Mouse (Mus musculus): ENCODE results near the gene Cdyl. TPM values are rescaled to one million over a fixed set of nuclear protein-coding genes. Genes with fewer than 3 reads are reported as not detected.

Cdyl gene
- total RNA-seq, 2 experiments from 2014 or later, result 7.1 to 15.9 TPM

DNA sequence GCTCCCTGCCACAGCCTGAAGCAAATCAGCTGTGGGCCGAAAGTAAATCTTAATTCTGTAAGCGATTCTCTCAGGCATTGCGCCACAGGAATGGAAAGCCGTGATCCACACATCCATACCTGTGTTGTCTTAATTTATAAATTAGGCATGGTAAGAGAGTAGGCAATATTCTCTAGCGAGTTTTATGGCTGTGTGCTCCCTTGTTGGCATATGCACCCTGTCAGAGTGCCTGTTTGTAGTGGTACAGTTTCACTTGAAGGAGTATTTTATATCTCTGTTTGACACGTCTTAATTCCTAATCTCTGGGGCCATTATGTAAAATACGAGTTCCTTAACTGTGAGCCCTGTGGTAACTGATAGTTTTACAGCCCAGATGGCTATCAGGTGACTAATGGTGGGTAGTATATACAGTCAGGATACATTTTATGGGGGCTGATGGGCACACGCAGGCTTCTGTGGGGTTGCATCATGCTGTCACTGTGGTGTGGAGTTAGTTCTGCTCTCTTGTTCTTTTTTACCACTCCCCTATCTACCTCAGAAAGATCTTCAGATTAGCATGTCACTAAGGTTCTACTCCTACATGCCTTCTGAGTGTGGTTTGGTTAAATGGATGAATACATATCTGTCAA lies 96.1 kb downstream of the Cdyl start:
- ATAC-seq (replicated peaks; ENCODE audit: poor library complexity, severe bottlenecking), result peak; percentile 87

DNA sequence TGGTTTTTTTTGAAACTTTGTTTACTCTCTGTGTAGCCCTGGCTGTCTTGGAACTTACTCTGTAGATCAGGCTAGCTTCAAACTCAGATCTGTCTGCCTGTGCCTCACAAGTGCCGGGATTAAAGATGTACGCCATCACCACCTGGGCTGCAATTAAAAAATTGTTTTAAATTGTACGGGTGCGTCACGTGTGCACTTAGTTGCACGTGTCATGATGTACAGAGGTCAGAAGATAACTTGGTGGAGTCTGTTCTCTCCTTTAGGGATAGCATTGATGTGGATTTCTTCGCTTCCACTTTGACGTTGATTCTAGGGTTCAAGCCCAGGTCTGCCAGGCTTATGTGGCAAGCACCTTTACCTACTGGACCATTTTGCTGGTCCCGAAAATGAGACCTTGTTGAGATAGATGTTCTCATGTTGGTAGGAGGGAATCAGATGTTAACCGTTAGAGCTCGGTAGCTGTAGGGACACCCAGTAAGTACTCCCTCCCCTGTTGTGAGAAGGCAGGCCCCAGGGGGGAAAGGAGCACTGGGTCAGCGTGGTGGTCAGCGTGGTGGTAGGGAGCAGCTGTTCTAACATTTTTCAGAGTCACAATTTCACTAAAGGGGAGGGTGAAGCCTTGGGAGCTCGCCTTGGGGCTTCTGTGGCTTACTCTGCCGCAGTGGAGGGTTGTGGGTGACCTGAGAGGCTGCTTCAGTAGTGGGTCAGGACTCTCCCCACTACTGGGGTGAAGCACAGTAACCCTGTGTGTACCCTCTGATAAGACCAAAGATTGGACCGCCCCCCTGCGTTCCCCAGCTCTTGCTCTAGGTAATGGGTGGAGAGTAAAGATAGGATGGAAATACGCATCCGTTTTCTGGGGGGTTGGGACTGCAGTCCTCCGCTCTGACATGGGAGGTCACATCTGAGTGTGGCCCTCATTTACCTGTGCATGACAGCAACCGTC lies 97.0 kb downstream of the Cdyl start:
- ATAC-seq (replicated peaks; ENCODE audit: poor library complexity, severe bottlenecking), result no peak

DNA sequence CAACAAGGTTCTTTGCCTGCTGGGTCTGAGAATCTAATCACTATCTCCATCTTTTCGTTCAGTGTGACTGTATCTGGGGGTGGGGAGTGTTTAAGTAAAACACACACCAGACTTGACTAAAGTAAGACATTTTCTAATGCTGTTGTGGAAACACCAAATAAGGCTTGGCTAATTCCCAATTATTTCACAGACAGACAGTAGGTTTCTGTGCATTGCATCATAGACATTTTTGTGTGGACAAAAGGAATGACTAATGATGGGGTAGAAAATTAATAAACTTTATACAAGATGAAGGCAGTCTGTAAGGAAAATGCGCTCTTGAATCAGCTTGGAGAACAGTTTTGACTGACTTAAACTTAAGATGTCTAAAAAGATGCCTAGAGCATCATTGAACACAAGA lies 100.7 kb downstream of the Cdyl start:
- no peak for ATAC-seq (replicated peaks; ENCODE audit: poor library complexity, severe bottlenecking)

DNA sequence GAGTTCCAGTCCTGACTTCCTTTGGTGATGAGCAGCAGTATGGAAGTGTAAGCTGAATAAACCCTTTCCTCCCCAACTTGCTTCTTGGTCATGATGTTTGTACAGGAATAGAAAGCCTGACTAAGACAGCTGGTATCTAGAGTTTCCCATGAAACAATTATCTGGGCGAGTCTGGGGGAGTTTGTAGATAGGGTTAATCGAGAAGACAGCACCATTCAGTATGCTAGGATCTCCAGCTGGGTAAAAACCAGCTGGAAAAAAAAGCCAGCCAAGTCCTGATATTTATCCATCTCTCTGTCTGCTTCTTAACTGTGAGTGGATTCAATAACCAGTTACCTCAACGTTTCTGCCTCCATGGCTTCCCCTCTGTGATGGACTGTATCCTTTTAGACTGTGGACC lies 104.9 kb downstream of the Cdyl start:
- ATAC-seq (replicated peaks; ENCODE audit: poor library complexity, severe bottlenecking), result no peak

DNA sequence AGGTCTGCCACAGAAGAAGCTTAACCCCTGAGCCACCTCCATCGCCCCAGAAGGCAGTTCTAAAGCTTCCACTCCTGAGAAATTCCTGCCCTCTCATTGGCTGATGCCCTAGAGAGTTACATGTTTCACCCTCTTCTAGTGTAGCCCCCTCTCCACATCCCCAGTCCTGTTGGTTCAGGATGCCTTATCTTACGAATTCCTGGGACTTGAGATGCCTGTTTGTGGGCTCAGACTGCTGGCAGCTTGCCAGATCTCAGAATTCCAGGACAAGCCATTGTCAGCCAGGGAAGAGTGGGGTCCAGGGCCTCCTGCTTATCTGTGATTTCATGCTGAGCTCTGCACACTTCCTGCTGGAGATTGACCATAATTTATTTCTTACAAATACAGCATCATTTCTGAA lies 106.2 kb downstream of the Cdyl start:
- ATAC-seq (replicated peaks; ENCODE audit: poor library complexity, severe bottlenecking), result no peak

DNA sequence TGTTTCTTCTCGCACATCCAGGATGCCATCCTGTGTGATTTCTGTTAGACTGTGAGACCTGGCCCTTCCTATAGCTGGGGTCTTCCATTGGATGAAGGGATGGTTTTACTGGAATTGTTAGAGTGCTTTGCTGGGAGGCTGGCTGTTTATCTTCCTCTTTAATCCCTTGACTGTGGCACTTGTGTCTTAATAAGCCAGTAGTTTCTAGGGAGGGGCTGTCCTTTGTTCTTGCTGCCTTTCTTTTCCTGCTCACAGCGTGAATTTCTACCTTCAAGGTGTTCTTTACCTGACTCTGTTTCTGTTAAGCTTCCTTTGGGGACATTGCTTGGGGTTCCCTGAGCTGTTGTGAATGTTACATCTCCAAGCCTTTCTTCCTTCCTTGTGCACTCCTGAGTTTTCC lies 110.0 kb downstream of the Cdyl start:
- ATAC-seq (replicated peaks; ENCODE audit: poor library complexity, severe bottlenecking), result no peak

DNA sequence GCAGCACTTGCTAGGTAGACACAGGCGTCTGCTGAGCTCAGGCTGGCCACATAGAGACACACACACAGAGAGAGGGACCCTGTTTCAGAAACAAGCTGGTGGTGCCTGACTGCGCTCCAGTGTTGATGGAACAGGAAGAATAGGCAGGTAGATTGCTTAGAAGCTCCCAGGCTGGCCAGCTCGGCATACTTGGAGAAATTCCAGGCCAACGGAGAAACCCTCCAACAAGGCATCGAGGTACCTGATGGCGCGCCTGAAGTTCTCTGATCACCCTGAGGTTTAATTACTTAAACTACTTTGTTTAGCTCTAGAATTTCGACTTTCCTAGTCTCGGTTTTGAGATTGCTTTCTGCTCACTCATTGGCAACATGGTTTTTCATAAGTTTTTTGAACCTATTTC lies 110.8 kb downstream of the Cdyl start:
- no peak for ATAC-seq (replicated peaks; ENCODE audit: poor library complexity, severe bottlenecking)

DNA sequence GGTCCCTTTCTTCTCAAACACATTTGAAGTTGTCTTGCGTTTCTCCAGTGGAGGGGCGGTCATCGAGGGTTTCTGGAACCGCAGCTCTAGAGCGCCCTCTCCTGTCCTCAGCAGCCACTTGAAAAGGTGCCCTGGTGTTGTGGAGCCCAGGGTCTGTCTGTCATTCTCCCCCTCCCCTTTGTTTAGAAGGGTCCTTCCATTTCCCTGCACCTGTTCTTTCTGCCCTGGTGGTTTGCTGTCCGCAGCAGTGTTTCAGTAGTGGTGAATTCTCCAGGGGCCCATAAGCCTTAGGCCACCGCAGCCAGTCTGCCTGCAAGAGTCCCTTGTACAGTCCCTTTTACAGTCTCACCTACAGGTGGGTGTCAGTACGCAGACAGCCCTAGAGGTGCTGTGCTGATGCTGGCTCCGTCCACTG lies 112.3 kb downstream of the Cdyl start:
- peak; percentile 46; the same call in 1 of the 2 replicates for ATAC-seq (replicated peaks; ENCODE audit: poor library complexity, severe bottlenecking)

DNA sequence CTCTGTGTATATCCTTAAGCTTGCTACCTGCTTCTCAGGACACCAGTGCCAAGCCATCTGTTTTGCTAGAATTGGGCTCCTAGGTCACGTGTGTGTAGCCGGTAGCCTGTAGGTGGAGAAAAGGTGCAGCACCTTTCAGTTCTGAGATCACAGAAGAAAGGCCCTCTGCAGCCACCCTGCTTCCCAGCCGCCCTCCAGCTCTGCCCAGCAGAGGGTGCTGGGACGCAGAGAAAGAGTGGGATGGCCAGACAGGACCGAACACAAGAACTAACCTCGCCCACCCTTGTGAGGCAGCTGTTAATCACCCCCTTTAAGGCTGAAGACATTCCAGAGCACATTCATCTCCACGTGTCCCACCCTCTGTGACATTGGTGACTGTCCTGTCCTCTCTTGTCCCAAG lies 114.1 kb downstream of the Cdyl start:
- no peak; the same call in 1 of the 2 replicates for ATAC-seq (replicated peaks; ENCODE audit: poor library complexity, severe bottlenecking)

DNA sequence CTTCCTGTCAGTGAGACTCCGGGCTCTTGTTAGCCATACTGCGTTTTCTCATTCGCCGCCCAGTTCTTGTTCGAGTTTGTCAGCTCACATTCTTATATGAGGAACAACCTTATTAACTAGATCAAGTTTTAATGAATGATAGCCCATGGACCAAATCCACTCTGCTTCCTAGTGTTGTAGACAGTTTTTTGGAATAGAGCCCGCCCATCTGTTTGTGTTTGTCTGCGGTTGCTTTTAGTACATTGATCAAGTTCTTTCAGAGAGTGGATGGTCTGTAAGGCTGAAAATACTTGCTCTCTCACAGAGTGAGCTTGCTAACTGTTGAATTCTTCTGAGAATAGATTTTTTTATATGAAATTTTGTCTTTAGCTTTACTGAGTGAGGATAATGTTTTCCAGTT lies 116.5 kb downstream of the Cdyl start:
- no peak for ATAC-seq (replicated peaks; ENCODE audit: poor library complexity, severe bottlenecking)

DNA sequence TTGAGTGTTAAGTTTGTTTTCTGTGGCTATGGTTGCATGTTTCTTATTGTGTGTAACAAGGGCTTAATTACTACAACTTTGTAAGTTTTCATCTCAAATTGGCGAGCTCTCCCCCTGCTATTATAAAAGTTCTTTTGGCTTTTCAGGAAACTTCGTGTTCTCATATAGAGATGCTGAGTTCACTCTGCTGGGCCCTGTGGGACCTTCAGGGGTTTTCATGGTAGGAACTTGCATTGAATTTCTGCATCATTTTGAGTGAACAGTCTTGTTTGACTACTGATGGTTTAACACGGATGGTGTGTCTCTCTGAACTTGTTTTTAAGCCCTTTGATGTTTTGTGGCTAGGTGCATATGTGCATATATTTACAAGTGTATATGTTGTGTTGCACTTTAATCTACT lies 121.1 kb downstream of the Cdyl start:
- ATAC-seq (replicated peaks; ENCODE audit: poor library complexity, severe bottlenecking), result no peak

DNA sequence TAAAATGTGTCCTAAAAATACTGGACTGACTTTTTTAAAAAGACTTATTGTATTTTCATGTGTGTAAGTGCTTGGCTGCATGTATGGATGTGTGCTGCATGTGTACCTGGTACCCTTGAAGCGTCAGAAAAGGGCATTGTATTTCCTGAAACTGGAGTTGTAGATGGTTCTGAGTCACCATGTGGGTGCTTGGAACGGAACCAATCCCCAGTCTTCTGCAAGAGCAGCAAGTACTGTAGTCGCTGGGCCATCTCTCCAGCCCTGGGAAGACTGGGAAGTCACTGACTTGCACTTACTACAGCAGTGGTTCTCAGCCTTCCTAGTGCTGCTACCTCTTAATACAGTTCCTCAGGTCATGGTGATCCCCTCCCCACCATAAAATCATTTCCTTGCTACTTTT lies 122.1 kb downstream of the Cdyl start:
- no peak for ATAC-seq (replicated peaks; ENCODE audit: poor library complexity, severe bottlenecking)

DNA sequence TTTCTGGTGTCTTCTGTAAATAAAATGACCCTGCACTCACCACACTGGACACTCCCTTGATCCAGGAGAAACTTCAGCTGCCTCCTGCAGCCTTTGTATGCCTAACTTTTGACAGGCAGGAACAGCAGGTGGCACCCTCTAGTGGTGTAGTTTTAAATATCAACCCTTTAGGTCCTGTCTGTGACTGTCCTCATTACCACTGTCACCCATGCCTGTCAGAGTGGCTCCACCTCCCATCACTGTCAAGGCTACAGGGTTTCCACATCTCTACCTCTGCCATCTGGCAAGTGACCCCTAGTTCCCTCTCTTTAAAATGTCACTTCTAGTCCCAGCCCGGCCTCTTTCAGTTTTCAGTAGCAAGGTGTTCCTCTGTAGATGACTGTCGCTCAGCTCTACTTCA lies 123.3 kb downstream of the Cdyl start:
- ATAC-seq (replicated peaks; ENCODE audit: poor library complexity, severe bottlenecking), result peak; percentile 89

DNA sequence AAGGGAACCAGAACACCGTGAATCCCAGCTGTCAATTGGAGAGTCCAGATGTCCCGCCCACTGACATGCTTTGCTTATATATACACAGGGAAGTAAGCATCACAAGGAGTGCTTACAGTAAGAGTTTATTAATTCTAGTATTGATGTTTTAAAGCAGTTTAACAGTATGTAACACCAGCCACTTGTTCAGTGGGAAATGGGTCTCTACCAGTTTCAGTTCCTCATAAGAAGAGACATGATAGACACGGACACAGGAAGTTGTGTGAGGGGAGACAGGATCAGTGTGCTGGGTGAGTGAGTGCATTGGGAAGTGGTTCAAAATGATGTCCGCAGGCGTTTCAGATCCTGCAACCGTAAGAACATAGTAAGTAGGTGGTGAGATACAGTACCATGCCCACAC lies 123.9 kb downstream of the Cdyl start:
- ATAC-seq (replicated peaks; ENCODE audit: poor library complexity, severe bottlenecking), result peak; percentile 84

DNA sequence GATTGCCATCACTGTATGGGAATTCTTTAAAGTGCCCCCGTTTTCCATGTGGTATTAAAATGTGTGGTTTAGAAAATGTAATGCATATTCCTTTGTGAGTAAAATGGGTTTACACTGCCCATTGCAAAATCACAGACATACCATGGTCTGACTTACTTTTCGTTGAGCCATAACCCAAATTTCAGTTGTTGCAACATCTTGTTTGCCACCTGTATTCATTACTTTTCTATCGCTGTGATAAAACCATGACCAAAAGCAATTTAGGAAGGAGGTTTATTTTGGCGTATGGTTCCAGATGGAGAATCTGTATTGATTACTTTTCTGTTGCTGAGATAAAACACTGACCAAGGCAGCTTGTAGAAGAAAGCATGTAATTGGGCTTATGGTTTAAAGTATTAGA lies 124.6 kb downstream of the Cdyl start:
- ATAC-seq (replicated peaks; ENCODE audit: poor library complexity, severe bottlenecking), result 0 out of 2 replicates have a peak, but pooled peaks have one; percentile 11

DNA sequence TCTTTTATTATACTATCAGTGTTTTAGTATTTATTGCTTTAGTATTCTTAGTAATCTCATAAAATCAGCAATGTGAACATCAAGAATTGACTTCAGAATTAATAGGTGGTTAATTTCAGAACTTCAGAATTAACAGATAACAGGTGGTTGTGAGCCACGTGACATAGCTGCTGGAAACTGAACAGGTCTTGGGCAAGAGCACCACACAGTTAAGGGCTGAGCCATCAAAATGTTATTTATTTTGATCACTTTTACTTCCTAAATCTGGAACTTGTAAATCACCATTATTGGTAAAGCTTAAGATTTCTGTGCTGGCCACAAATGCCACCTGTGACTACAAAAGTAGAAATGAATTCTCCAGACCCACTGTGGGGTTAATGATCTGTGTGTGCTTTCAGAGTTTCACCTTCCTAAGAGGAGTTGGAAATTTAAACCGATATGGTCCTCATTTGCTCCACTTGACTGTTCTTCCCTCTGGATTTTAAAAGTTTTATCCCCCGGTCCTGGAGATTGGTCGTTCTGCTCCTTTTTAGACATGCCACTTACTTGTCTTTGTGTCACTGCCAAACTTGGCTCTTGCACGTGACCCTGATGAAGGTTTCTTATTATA lies 125.8 kb downstream of the Cdyl start:
- ATAC-seq (replicated peaks; ENCODE audit: poor library complexity, severe bottlenecking), result no peak

DNA sequence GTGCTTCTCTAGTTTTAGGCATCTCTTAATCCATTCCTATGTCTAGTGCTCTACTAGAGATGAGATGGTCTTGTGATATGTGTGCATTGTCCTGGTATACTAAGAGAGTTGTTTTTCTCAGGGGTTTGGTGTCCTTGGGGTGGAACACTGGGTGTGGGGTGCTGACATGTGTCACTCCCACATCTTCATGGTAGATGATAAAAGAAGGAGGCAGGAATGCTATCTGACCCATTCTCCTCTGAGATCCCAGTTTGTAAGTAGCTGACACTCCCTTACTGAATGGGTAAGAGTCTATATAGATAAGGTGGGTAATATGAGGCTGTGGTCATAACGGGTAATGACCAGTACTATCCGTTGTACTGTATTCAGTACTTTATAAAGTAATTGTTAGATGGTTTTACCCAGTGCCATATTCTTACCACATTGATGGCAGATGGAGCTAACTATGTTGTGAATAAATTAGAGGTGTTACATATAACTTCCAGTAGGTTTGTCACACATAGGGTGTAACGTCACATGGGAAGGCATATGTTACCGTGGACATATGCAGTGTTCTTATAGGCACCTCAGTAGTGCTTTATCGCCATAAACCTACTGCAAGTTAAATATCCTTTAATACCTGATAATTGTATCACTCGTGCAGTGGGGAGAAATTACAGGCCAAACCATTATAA lies 127.2 kb downstream of the Cdyl start:
- no peak for ATAC-seq (replicated peaks; ENCODE audit: poor library complexity, severe bottlenecking)

DNA sequence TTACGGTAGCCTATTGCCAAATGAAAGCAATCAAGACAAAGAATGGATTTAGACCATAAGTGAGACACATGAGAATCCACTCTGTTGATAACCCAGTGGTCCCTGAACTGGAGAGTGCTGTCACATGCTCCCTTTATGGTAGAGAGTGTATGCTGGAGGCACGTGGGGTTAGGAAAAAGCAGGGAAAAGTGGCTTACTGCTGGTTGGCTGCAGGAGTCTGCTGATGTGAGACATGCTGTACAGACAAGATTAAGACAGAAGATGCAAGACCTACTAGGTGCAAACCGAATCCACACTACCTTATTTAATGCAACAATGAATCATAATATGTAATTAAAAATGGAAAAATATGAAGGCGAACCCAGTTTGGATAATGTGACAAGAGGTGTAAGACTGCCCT lies 129.9 kb downstream of the Cdyl start:
- ATAC-seq (replicated peaks; ENCODE audit: poor library complexity, severe bottlenecking), result no peak

DNA sequence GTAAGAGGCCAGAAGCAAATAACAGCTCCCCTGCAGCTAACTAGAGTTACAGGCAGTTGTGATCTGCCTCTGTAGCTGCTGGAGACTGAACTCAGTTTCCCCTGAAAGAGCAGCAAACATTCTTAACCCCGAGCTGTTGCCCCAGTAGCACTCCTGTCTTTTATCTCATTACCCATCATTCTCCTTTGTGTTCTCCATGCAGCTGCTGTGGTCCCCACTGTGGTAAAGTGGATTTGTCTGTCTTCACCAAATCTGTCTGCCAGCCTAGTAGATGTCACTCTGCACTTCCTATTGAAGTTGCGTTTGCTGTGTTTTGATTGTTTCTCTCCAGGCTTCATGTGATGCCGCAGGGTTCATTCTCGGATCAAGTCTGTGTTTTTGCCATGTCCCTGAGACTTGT lies 130.8 kb downstream of the Cdyl start:
- ATAC-seq (replicated peaks; ENCODE audit: poor library complexity, severe bottlenecking), result no peak

DNA sequence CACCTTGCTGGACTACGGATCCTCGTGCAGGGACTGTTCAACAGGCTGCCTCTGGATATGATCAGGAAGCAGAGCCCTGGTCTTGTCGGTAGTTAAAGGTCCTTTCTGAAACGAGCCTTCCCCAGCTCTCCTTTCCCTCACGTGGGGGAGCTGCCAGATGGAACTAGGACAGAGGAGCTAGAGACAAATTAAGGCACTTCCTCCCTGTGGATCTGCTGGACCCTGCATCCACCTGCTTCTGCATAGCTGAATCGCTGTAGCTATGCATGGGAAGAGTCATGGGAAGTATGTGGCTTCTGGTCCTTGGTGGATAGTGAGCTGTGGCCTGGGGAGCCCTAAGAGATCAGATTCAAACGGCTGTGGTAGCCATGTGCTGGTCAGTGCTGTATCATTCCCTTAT lies 134.7 kb downstream of the Cdyl start:
- no peak for ATAC-seq (replicated peaks; ENCODE audit: poor library complexity, severe bottlenecking)

DNA sequence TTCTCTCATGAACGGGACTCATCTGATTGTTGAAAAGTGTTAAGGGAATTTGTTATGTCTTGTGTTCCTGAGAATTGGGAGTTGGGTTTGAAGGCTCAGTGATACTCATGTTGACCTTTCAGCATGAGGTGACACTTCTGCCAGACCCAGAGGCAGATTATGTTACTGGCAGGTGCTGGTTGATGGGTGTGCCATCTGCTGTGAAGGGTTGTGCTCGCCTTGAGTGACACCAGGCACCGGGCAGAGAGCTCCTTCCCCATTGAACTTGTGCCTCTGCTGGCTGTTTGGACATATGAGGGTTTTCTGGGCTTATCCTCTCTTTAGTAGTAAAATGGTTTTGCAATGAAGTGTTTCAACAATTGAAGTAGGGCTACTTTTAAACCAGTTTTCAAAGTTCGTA lies 135.1 kb downstream of the Cdyl start:
- peak; percentile 25 for ATAC-seq (replicated peaks; ENCODE audit: poor library complexity, severe bottlenecking)
